Mouse (Mus musculus): ENCODE measurements at regions not wholly inside any gene's neighbourhood (a gene's known extent, or its start where the extent isn't known, plus 50 kb on each side); places are given as distances from the start of the nearest gene placed in this dataset.

DNA sequence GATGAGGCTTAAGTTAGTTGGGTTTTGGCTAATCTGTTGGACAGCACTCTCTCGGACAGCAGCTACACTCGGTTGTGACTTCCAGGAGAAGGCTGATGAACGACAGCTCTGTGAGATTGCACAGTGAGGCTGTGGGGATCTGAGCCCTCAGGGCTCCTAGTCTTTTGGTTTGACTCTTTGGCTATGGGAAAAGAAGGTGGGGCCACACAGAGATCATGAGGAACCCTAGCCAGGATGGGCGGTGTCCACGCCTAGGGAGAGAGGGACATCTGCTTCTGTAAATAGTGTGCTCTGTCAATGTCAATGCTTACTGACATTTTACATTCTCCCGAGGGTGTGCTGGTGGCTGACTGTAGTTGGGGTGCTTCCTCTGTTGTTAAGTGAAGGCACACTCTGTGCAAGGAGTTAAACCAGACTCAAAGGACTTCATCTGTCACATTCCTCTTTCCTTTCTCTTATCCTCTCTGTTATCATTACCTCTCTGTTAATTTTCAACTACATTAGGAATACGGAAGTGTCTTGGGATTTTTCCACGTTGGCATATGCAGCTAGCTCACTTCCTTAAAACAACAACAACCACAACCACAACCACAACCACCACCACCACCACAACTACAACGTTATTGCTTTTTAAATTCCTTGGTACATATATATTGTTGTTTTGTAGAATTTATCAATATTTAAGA lies 54.2 kb upstream of the Cd28 start:
- no peak for TF ChIP-seq CTCF (IDR thresholded peaks at IDR 0.05 in 2 of 3, conservative IDR thresholded peaks at IDR 0.05 in 1 of 3; ENCODE audit: control insufficient read depth in 1 of 3, insufficient read depth in 1 of 3, low read depth in 2 of 3, low read length in 3 of 3, poor library complexity in 1 of 3, severe bottlenecking in 1 of 3)
- no peak for TF ChIP-seq POLR2AphosphoS5 (IDR thresholded peaks at IDR 0.05; ENCODE audit: borderline replicate concordance, low read depth, low read length)
- TF ChIP-seq USF1 (IDR thresholded peaks at IDR 0.05; ENCODE audit: low read depth, low read length), result no peak
- no peak for TF ChIP-seq MAX (IDR thresholded peaks at IDR 0.05; ENCODE audit: low read length)
- no peak for TF ChIP-seq MYC (IDR thresholded peaks at IDR 0.05; ENCODE audit: low read depth, low read length)
- no peak for TF ChIP-seq ZMIZ1 (IDR thresholded peaks at IDR 0.05; ENCODE audit: low read depth, low read length)
